Mouse (Mus musculus): ENCODE results near the gene Adamts6.

- TF ChIP-seq TAL1 (IDR thresholded peaks at IDR 0.05; ENCODE audit: low read length): no peak
- TF ChIP-seq GATA1 (IDR thresholded peaks at IDR 0.05; ENCODE audit: low read length): no peak
Observed at GRCm38 (mm10) chr13:104506165-104506875, 218.7 kb downstream of the Adamts6 start.
